Comparison of ENCODE assay signal across 8 mouse cellular contexts in genomic region chr19:24173608-24174523, GRCm38 (mm10). TPM values are rescaled to one million over a fixed set of nuclear protein-coding genes. Genes with fewer than 3 reads are reported as not detected.
DNase-seq lines count a peak whose midpoint lies in the region; ATAC-seq and TF ChIP-seq lines count a peak whose summit lies in the region.

No protein-coding gene starts in this region.

- peak; percentile 30; the same call in 1 of the 2 replicates for TF ChIP-seq CTCF in forebrain, postnatal 0 days (IDR thresholded peaks at IDR 0.05; ENCODE audit: low read depth)
- no peak for TF ChIP-seq CTCF in lung, embryonic 14.5 days (IDR thresholded peaks at IDR 0.05; ENCODE audit: low read depth)
- TF ChIP-seq CTCF in olfactory bulb, adult 2 months (IDR thresholded peaks at IDR 0.05; ENCODE audit: insufficient read depth, low read depth, low read length), result no peak

- DNase-seq in ES-CJ7 (ENCODE audit: low read depth, low spot score), result peak; percentile 64
- peak; percentile 96 for DNase-seq in cerebellum, adult 11 months
- peak; percentile 90 for DNase-seq in forebrain, postnatal 0 days
- peak; percentile 95 for DNase-seq in heart, postnatal 4 days
- DNase-seq in layer of hippocampus, adult 8-10 months (ENCODE audit: low spot score in 2 of 2), result peak; percentile 87 to 89
- peak; percentile 95 for DNase-seq in lung, embryonic 14.5 days
- peak; percentile 48 to 61 for DNase-seq in thymus, adult 18-20 months

- 1% methylated on average over 100 of the region's 103 CpGs for WGBS in forebrain, postnatal 0 days
- under 1% methylated on average over 97 of the region's 103 CpGs for WGBS in lung, embryonic 14.5 days
- WGBS in olfactory bulb, adult 2 months, result under 1% methylated on average over 102 of the region's 103 CpGs

- ATAC-seq in forebrain, postnatal 0 days, result peak; percentile 93
- ATAC-seq in lung, embryonic 14.5 days (ENCODE audit: insufficient read depth), result peak; percentile 89

- H3K9ac ChIP-seq in forebrain, postnatal 0 days, result peak overlapping the region; percentile 74
- peak overlapping the region; percentile 78 for H3K9ac ChIP-seq in lung, embryonic 14.5 days

- H3K9me3 ChIP-seq in forebrain, postnatal 0 days (ENCODE audit: low read length), result no peaks in the 10 kb centered on the region
- H3K9me3 ChIP-seq in lung, embryonic 14.5 days (ENCODE audit: low read depth, low read length), result no peaks in the 10 kb centered on the region

- H3K36me3 ChIP-seq in forebrain, postnatal 0 days (ENCODE audit: insufficient read depth), result no peaks in the 10 kb centered on the region
- H3K36me3 ChIP-seq in lung, embryonic 14.5 days (ENCODE audit: insufficient read depth), result no peaks in the 10 kb centered on the region

- peak overlapping the region; percentile 72 for H3K4me3 ChIP-seq in forebrain, postnatal 0 days (ENCODE audit: low read depth, low read length)
- H3K4me3 ChIP-seq in lung, embryonic 14.5 days (ENCODE audit: low read depth, low read length), result peak overlapping the region; percentile 74
- peak overlapping the region; percentile 55 for H3K4me3 ChIP-seq in olfactory bulb, adult 2 months (ENCODE audit: insufficient read depth, low read depth, low read length)

- H3K4me1 ChIP-seq in forebrain, postnatal 0 days (ENCODE audit: insufficient read depth), result 0 out of 2 replicates have a peak, but pooled peaks cover 3% of the 10 kb centered on the region
- 0 out of 2 replicates have a peak, but pooled peaks cover 4% of the 10 kb centered on the region for H3K4me1 ChIP-seq in lung, embryonic 14.5 days (ENCODE audit: insufficient read depth)
- H3K4me1 ChIP-seq in olfactory bulb, adult 2 months (ENCODE audit: control insufficient read depth, insufficient read depth, low read length), result peaks cover 3% of the 10 kb centered on the region

- H3K27ac ChIP-seq in forebrain, postnatal 0 days (ENCODE audit: low read depth, low read length), result peak overlapping the region; percentile 80
- peak overlapping the region; percentile 75 for H3K27ac ChIP-seq in lung, embryonic 14.5 days (ENCODE audit: low read depth)
- peak overlapping the region; percentile 21; the same call in 1 of the 2 replicates for H3K27ac ChIP-seq in olfactory bulb, adult 2 months (ENCODE audit: insufficient read depth, low read depth, low read length)

- peak overlapping the region; percentile 89 for H3K4me2 ChIP-seq in forebrain, postnatal 0 days (ENCODE audit: low read depth)
- H3K4me2 ChIP-seq in lung, embryonic 14.5 days, result peak overlapping the region; percentile 81

- H3K27me3 ChIP-seq in forebrain, postnatal 0 days (ENCODE audit: insufficient read depth, low read length), result no peaks in the 10 kb centered on the region
- H3K27me3 ChIP-seq in lung, embryonic 14.5 days (ENCODE audit: insufficient read depth, low read length), result no peaks in the 10 kb centered on the region

- TF ChIP-seq POLR2A in olfactory bulb, adult 2 months (IDR thresholded peaks at IDR 0.05; ENCODE audit: insufficient read depth, low read depth, low read length), result no peak

RNA-seq across cellular contexts. Expression of gene Tjp2, which starts 51.0 kb away (rescaled TPM):
- 13.7 and 15.5 TPM in 2 replicates for total RNA-seq in forebrain, postnatal 0 days (2014; rRNA removed)
- polyA plus RNA-seq in forebrain, postnatal 0 days (2015; fragmentation: Nextera tagmentation; extraction: Ambion mirVana), result 6.8 and 8.8 TPM in 2 replicates
- total RNA-seq in heart, postnatal 4 days (2021), result 10 to 100 TPM; 36.9 to 37.7 TPM
- total RNA-seq in layer of hippocampus, adult 8-10 months (2022), result 10 to 100 TPM; 17.7 to 25.5 (median 23.1) TPM
- 38.5 and 40.0 TPM in 2 replicates for polyA plus RNA-seq in lung, embryonic 14.5 days (2014; fragmentation: Nextera tagmentation; extraction: Ambion mirVana)
- not detected in 2 replicates for polyA plus RNA-seq in olfactory bulb, adult 2 months (2012; ENCODE audit: insufficient read depth, insufficient read length, low replicate concordance, missing spikeins)

Comparison
In these comparisons a context has a peak if more than half of its experiments do, and no peak if none do; other contexts are left out.
1. Peak in every context shown above with its lines: DNase-seq, ATAC-seq, H3K4me3 ChIP-seq and H3K27ac ChIP-seq.
2. H3K27ac ChIP-seq: peak in every context shown above with its lines; median percentile 80 in forebrain, postnatal 0 days; 75 in lung, embryonic 14.5 days; 21 in olfactory bulb, adult 2 months.